Mouse (Mus musculus) lung, postnatal 0 days (tissue): ENCODE data around the gene Dennd1a. TPM values are rescaled to one million over a fixed set of nuclear protein-coding genes. Genes with fewer than 3 reads are reported as not detected.
A peak's percentile ranks its signal among the peaks of the same experiment; 100 is the strongest.

Source experiments
- ATAC-seq: fragments of 200-750 bp; cut with Nextera tagmentation; 2 replicates; pipeline ENCODE4 v1.8.0; 2017; ENCODE audit warnings: moderate library complexity
- DNase-seq: peaks from one replicate; pipeline ENCODE4 v3.0.0-alpha.2; 2016; ENCODE audit warnings: low spot score
- H3K27ac ChIP-seq: fragments of 300-500 bp; sonication (generic); 2 replicates; pipeline ENCODE4 v1.5.1; 2014; ENCODE audit warnings: antibody characterized with exemption, mild to moderate bottlenecking, low read length, mixed read lengths
- H3K27me3 ChIP-seq: fragments of 300-500 bp; sonication (generic); replicated peaks from 2 replicates; pipeline ENCODE4 v1.6.1; 2014; ENCODE audit warnings: low read length, mixed read lengths; ENCODE audit not compliant: insufficient read depth
- H3K36me3 ChIP-seq: fragments of 300-500 bp; sonication (generic); 2 replicates; pipeline ENCODE4 v1.6.1; 2014; ENCODE audit warnings: low read length, mixed read lengths; ENCODE audit not compliant: insufficient read depth
- H3K4me1 ChIP-seq: fragments of 300-500 bp; sonication (generic); 2 replicates; pipeline ENCODE4 v1.6.1; 2014; ENCODE audit warnings: antibody characterized with exemption, low read depth, low read length, mixed read lengths; ENCODE audit not compliant: insufficient read depth
- H3K4me2 ChIP-seq: fragments of 300-500 bp; sonication (generic); replicated peaks from 2 replicates; pipeline ENCODE4 v1.6.1; 2014; ENCODE audit warnings: low read depth, mild to moderate bottlenecking, low read length, moderate library complexity, mixed read lengths
- H3K4me3 ChIP-seq: fragments of 300-500 bp; sonication (generic); 2 replicates; pipeline ENCODE4 v1.5.1; 2014; ENCODE audit warnings: low read depth, low read length
- H3K9ac ChIP-seq: fragments of 300-500 bp; sonication (generic); replicated peaks from 2 replicates; pipeline ENCODE4 v1.6.1; 2014; ENCODE audit warnings: low read depth, mild to moderate bottlenecking
- H3K9me3 ChIP-seq: fragments of 300-500 bp; sonication (generic); 2 replicates; pipeline ENCODE4 v1.6.1; 2016; ENCODE audit warnings: low read length, mixed read lengths
- CTCF ChIP-seq: IDR thresholded peaks from 2 replicates; pipeline ENCODE4 v1.5.1; 2016; ENCODE audit warnings: antibody characterized with exemption, mild to moderate bottlenecking
- EP300 ChIP-seq: IDR thresholded peaks from 2 replicates; pipeline ENCODE4 v1.6.1; 2016; ENCODE audit warnings: antibody characterized with exemption, mild to moderate bottlenecking, control low read depth
- WGBS: fragments of 180-500 bp; shearing (Covaris S2); extraction: QIAGEN DNeasy Blood & Tissue Kit; methylation state at CpG from one replicate; pipeline ENCODE4 v1.1.7; 2014; 5-methylcytosine and 5-hydroxymethylcytosine counted together
- polyA plus RNA-seq: library from polyadenylated mRNA; unstranded; fragments of >200 nt; fragmentation: Nextera tagmentation; extraction: Ambion mirVana; gene quantifications from 2 replicates; pipeline ENCODE4 v1.2.1, GENCODE M21; 2015

Gene Dennd1a
- polyA plus RNA-seq, 1 experiment from 2014 or later, result 4.4 TPM

GRCm38 (mm10) chr2:37932240-37932639, 354.9 kb downstream of the Dennd1a start:
- DNase-seq (no peak), ATAC-seq (no peak)
- H3K4me1 ChIP-seq, result no peaks in the 10 kb centered on the region
- H3K4me3 ChIP-seq, result no peak overlapping the region
- no peak overlapping the region for H3K27ac ChIP-seq
- no peaks in the 10 kb centered on the region for H3K9me3 ChIP-seq
- 86% methylated on average over 1 of the region's 1 CpGs for WGBS
- TF ChIP-seq CTCF (no peak), EP300 (no peak)
- H3K4me2 ChIP-seq, result no peak overlapping the region
- no peak overlapping the region for H3K9ac ChIP-seq
- H3K27me3 ChIP-seq, result no peaks in the 10 kb centered on the region
- H3K36me3 ChIP-seq, result no peaks in the 10 kb centered on the region; the same call in 1 of the 2 replicates

GRCm38 (mm10) chr2:37931018-37931930, 355.9 kb downstream of the Dennd1a start:
- no peaks in the 10 kb centered on the region for H3K4me1 ChIP-seq
- no peak overlapping the region for H3K9ac ChIP-seq
- H3K27ac ChIP-seq, result no peak overlapping the region
- H3K27me3 ChIP-seq, result no peaks in the 10 kb centered on the region
- H3K4me3 ChIP-seq, result no peak overlapping the region
- TF ChIP-seq CTCF (no peak), EP300 (no peak)
- no peaks in the 10 kb centered on the region; the same call in 1 of the 2 replicates for H3K36me3 ChIP-seq
- DNase-seq, result no peak
- WGBS, result 62% methylated on average over 5 of the region's 5 CpGs
- no peak overlapping the region for H3K4me2 ChIP-seq
- ATAC-seq, result no peak
- no peaks in the 10 kb centered on the region for H3K9me3 ChIP-seq

- H3K27me3 ChIP-seq, result no peaks in the 10 kb centered on the region
- WGBS, result 69% methylated on average over 5 of the region's 5 CpGs
- no peak overlapping the region for H3K27ac ChIP-seq
- no peaks in the 10 kb centered on the region for H3K4me1 ChIP-seq
- H3K9me3 ChIP-seq, result no peaks in the 10 kb centered on the region
- ATAC-seq, result no peak
- no peak overlapping the region for H3K4me3 ChIP-seq
- no peaks in the 10 kb centered on the region for H3K36me3 ChIP-seq
- H3K9ac ChIP-seq, result no peak overlapping the region
- no peak for DNase-seq
- no peak overlapping the region for H3K4me2 ChIP-seq
- TF ChIP-seq EP300, result no peak
- TF ChIP-seq CTCF, result no peak
Observed at GRCm38 (mm10) chr2:37926133-37926503, 361.1 kb downstream of the Dennd1a start.

- Histone ChIP-seq H3K27ac (no peak overlapping the region), H3K27me3 (no peaks in the 10 kb centered on the region), H3K9me3 (no peaks in the 10 kb centered on the region), H3K36me3 (no peaks in the 10 kb centered on the region), H3K4me2 (no peak overlapping the region), H3K4me1 (no peaks in the 10 kb centered on the region), H3K4me3 (no peak overlapping the region), H3K9ac (no peak overlapping the region)
- 38% methylated on average over 6 of the region's 6 CpGs for WGBS
- TF ChIP-seq CTCF, result peak; percentile 85
- TF ChIP-seq EP300, result no peak
- ATAC-seq, result no peak
- DNase-seq, result peak; percentile 36
Observed at GRCm38 (mm10) chr2:37925413-37926132, 361.6 kb downstream of the Dennd1a start.

- ATAC-seq (no peak), DNase-seq (peak; percentile 23)
- WGBS, result 70% methylated on average over 5 of the region's 5 CpGs
- Histone ChIP-seq H3K36me3 (no peaks in the 10 kb centered on the region), H3K9me3 (no peaks in the 10 kb centered on the region), H3K27ac (no peak overlapping the region), H3K9ac (no peak overlapping the region), H3K27me3 (no peaks in the 10 kb centered on the region), H3K4me2 (no peak overlapping the region), H3K4me3 (no peak overlapping the region), H3K4me1 (no peaks in the 10 kb centered on the region)
- TF ChIP-seq EP300, result no peak
- TF ChIP-seq CTCF, result no peak
Observed at GRCm38 (mm10) chr2:37908721-37909506, 378.3 kb downstream of the Dennd1a start.

GRCm38 (mm10) chr2:37908296-37908695, 378.9 kb downstream of the Dennd1a start:
- no peak for ATAC-seq
- H3K4me1 ChIP-seq, result no peaks in the 10 kb centered on the region

More at GRCm38 (mm10) chr2:37908296-37908695, 378.9 kb downstream of the Dennd1a start:
- no peaks in the 10 kb centered on the region for H3K36me3 ChIP-seq
- no peak overlapping the region for H3K9ac ChIP-seq
- no peak for TF ChIP-seq CTCF
- no peak for TF ChIP-seq EP300
- no peak overlapping the region for H3K27ac ChIP-seq
- H3K9me3 ChIP-seq, result no peaks in the 10 kb centered on the region
- WGBS, result 92% methylated on average over 3 of the region's 3 CpGs
- no peak overlapping the region for H3K4me3 ChIP-seq
- no peak for DNase-seq
- no peak overlapping the region for H3K4me2 ChIP-seq
- H3K27me3 ChIP-seq, result no peaks in the 10 kb centered on the region
